Mouse (Mus musculus): ENCODE measurements around the gene Itgae. TPM values are rescaled to one million over a fixed set of nuclear protein-coding genes. Genes with fewer than 3 reads are reported as not detected.
"Not testable (repeated sequence)": the region's sequence is repeated elsewhere in the genome, so short reads cannot be mapped to it uniquely, and the experiment has no call there.

Itgae gene
- polyA plus RNA-seq, 1 experiment: 4.4 TPM

GRCm38 (mm10) chr11:73092877-73093276 lies 2.5 kb downstream of the Itgae start:
- DNase-seq (ENCODE audit: low read depth): no peak

GRCm38 (mm10) chr11:73094231-73094995 lies 4.0 kb downstream of the Itgae start:
- DNase-seq (ENCODE audit: low read depth): no peak

GRCm38 (mm10) chr11:73098860-73099259 lies 8.5 kb downstream of the Itgae start:
- DNase-seq (ENCODE audit: low read depth): no peak

GRCm38 (mm10) chr11:73099976-73100750 lies 9.8 kb downstream of the Itgae start:
- DNase-seq (ENCODE audit: low read depth): no peak

GRCm38 (mm10) chr11:73101308-73101707 lies 10.9 kb downstream of the Itgae start:
- DNase-seq (ENCODE audit: low read depth): no peak

- no peak for DNase-seq (ENCODE audit: low read depth)
Measured at GRCm38 (mm10) chr11:73105246-73105645, 14.9 kb downstream of the Itgae start.

GRCm38 (mm10) chr11:73107358-73107757 lies 17.0 kb downstream of the Itgae start:
- DNase-seq (ENCODE audit: low read depth): not testable (repeated sequence)

- peak; percentile 27 for DNase-seq (ENCODE audit: low read depth)
Measured at GRCm38 (mm10) chr11:73108195-73108897, 18.0 kb downstream of the Itgae start.

GRCm38 (mm10) chr11:73108898-73109625 lies 18.7 kb downstream of the Itgae start:
- DNase-seq (ENCODE audit: low read depth): peak; percentile 47

GRCm38 (mm10) chr11:73109941-73110340 lies 19.6 kb downstream of the Itgae start:
- DNase-seq (ENCODE audit: low read depth): no peak

- no peak for DNase-seq (ENCODE audit: low read depth)
Measured at GRCm38 (mm10) chr11:73111414-73111813, 21.0 kb downstream of the Itgae start.

GRCm38 (mm10) chr11:73126495-73126894 lies 36.1 kb downstream of the Itgae start:
- DNase-seq (ENCODE audit: low read depth): no peak

- DNase-seq (ENCODE audit: low read depth): no peak
Measured at GRCm38 (mm10) chr11:73131020-73131419, 40.6 kb downstream of the Itgae start.

GRCm38 (mm10) chr11:73132999-73133398 lies 42.6 kb downstream of the Itgae start:
- DNase-seq (ENCODE audit: low read depth): no peak

- DNase-seq (ENCODE audit: low read depth): no peak
Measured at GRCm38 (mm10) chr11:73134222-73134621, 43.8 kb downstream of the Itgae start.

GRCm38 (mm10) chr11:73136587-73136986 lies 46.2 kb downstream of the Itgae start:
- DNase-seq (ENCODE audit: low read depth): no peak

GRCm38 (mm10) chr11:73137116-73137515 lies 46.7 kb downstream of the Itgae start:
- no peak for DNase-seq (ENCODE audit: low read depth)

GRCm38 (mm10) chr11:73137591-73138501 lies 47.5 kb downstream of the Itgae start, which contains the start of gene Haspin:
Haspin (minus strand) TSS chr11:73138294.
- DNase-seq (ENCODE audit: low read depth): no peak

GRCm38 (mm10) chr11:73144261-73144681 lies 53.9 kb downstream of the Itgae start:
- no peak for DNase-seq (ENCODE audit: low read depth)
